Mouse (Mus musculus): ENCODE data around the gene Wnt2b. TPM values are rescaled to one million over a fixed set of nuclear protein-coding genes. Genes with fewer than 3 reads are reported as not detected.

The Wnt2b gene
- polyA plus RNA-seq, 1 experiment: not detected

- Histone ChIP-seq H3K27ac (ENCODE audit: insufficient read depth, low read depth, low read length) (no peak overlapping the region), H3K4me1 (ENCODE audit: control insufficient read depth, insufficient read depth, low read length) (peaks cover 18% of the 10 kb centered on the region), H3K4me3 (ENCODE audit: insufficient read depth, low read depth, low read length) (no peak overlapping the region)
- WGBS: 63% methylated on average over 8 of the region's 8 CpGs
- TF ChIP-seq CTCF (IDR thresholded peaks at IDR 0.05; ENCODE audit: insufficient read depth, low read depth, low read length): no peak
- TF ChIP-seq POLR2A (IDR thresholded peaks at IDR 0.05; ENCODE audit: insufficient read depth, low read depth, low read length): no peak
Observed at GRCm38 (mm10) chr3:105000561-105000960, 38.8 kb upstream of the Wnt2b start.

- TF ChIP-seq CTCF (IDR thresholded peaks at IDR 0.05; ENCODE audit: insufficient read depth, low read depth, low read length) (no peak), POLR2A (IDR thresholded peaks at IDR 0.05; ENCODE audit: insufficient read depth, low read depth, low read length) (no peak)
- WGBS: 51% methylated on average over 6 of the region's 6 CpGs
- Histone ChIP-seq H3K4me1 (ENCODE audit: control insufficient read depth, insufficient read depth, low read length) (peaks cover 16% of the 10 kb centered on the region), H3K4me3 (ENCODE audit: insufficient read depth, low read depth, low read length) (no peak overlapping the region), H3K27ac (ENCODE audit: insufficient read depth, low read depth, low read length) (no peak overlapping the region)
Observed at GRCm38 (mm10) chr3:104997563-104997962, 35.8 kb upstream of the Wnt2b start.

GRCm38 (mm10) chr3:104995707-104996106 is 34.0 kb upstream of the Wnt2b start:
- TF ChIP-seq CTCF (IDR thresholded peaks at IDR 0.05; ENCODE audit: insufficient read depth, low read depth, low read length): no peak
- no peak for TF ChIP-seq POLR2A (IDR thresholded peaks at IDR 0.05; ENCODE audit: insufficient read depth, low read depth, low read length)
- peaks cover 13% of the 10 kb centered on the region for H3K4me1 ChIP-seq (ENCODE audit: control insufficient read depth, insufficient read depth, low read length)
- H3K4me3 ChIP-seq (ENCODE audit: insufficient read depth, low read depth, low read length): no peak overlapping the region
- H3K27ac ChIP-seq (ENCODE audit: insufficient read depth, low read depth, low read length): no peak overlapping the region
- 87% methylated on average over 7 of the region's 7 CpGs for WGBS

GRCm38 (mm10) chr3:104994415-104994841 is 32.7 kb upstream of the Wnt2b start:
- TF ChIP-seq CTCF (IDR thresholded peaks at IDR 0.05; ENCODE audit: insufficient read depth, low read depth, low read length): no peak
- TF ChIP-seq POLR2A (IDR thresholded peaks at IDR 0.05; ENCODE audit: insufficient read depth, low read depth, low read length): no peak
- H3K27ac ChIP-seq (ENCODE audit: insufficient read depth, low read depth, low read length): peak overlapping the region; percentile 66
- H3K4me3 ChIP-seq (ENCODE audit: insufficient read depth, low read depth, low read length): no peak overlapping the region
- H3K4me1 ChIP-seq (ENCODE audit: control insufficient read depth, insufficient read depth, low read length): peaks cover 10% of the 10 kb centered on the region
- 60% methylated on average over 3 of the region's 3 CpGs for WGBS

GRCm38 (mm10) chr3:104993800-104994199 is 32.1 kb upstream of the Wnt2b start:
- Histone ChIP-seq H3K4me3 (ENCODE audit: insufficient read depth, low read depth, low read length) (no peak overlapping the region), H3K27ac (ENCODE audit: insufficient read depth, low read depth, low read length) (peak overlapping the region; percentile 66), H3K4me1 (ENCODE audit: control insufficient read depth, insufficient read depth, low read length) (peaks cover 10% of the 10 kb centered on the region)
- 14% methylated on average over 4 of the region's 4 CpGs for WGBS
- TF ChIP-seq CTCF (IDR thresholded peaks at IDR 0.05; ENCODE audit: insufficient read depth, low read depth, low read length) (no peak), POLR2A (IDR thresholded peaks at IDR 0.05; ENCODE audit: insufficient read depth, low read depth, low read length) (no peak)

GRCm38 (mm10) chr3:104992709-104993388 is 31.1 kb upstream of the Wnt2b start:
- 7% methylated on average over 23 of the region's 23 CpGs for WGBS
- Histone ChIP-seq H3K27ac (ENCODE audit: insufficient read depth, low read depth, low read length) (0 out of 2 replicates have a peak overlapping the region, but pooled peaks have one; percentile 24), H3K4me1 (ENCODE audit: control insufficient read depth, insufficient read depth, low read length) (peaks cover 10% of the 10 kb centered on the region), H3K4me3 (ENCODE audit: insufficient read depth, low read depth, low read length) (no peak overlapping the region)
- TF ChIP-seq POLR2A (IDR thresholded peaks at IDR 0.05; ENCODE audit: insufficient read depth, low read depth, low read length): no peak
- peak; percentile 99 for TF ChIP-seq CTCF (IDR thresholded peaks at IDR 0.05; ENCODE audit: insufficient read depth, low read depth, low read length)

- H3K4me1 ChIP-seq (ENCODE audit: control insufficient read depth, insufficient read depth, low read length): peaks cover 10% of the 10 kb centered on the region
- 75% methylated on average over 5 of the region's 5 CpGs for WGBS
Observed at GRCm38 (mm10) chr3:104991703-104992102, 30.0 kb upstream of the Wnt2b start.

GRCm38 (mm10) chr3:104987884-104988283 is 26.2 kb upstream of the Wnt2b start:
- 82% methylated on average over 5 of the region's 5 CpGs for WGBS
- no peak overlapping the region for H3K4me3 ChIP-seq (ENCODE audit: insufficient read depth, low read depth, low read length)
- H3K27ac ChIP-seq (ENCODE audit: insufficient read depth, low read depth, low read length): no peak overlapping the region
- no peaks in the 10 kb centered on the region for H3K4me1 ChIP-seq (ENCODE audit: control insufficient read depth, insufficient read depth, low read length)
- TF ChIP-seq POLR2A (IDR thresholded peaks at IDR 0.05; ENCODE audit: insufficient read depth, low read depth, low read length) (no peak), CTCF (IDR thresholded peaks at IDR 0.05; ENCODE audit: insufficient read depth, low read depth, low read length) (no peak)

More at GRCm38 (mm10) chr3:104991703-104992102, 30.0 kb upstream of the Wnt2b start:
- TF ChIP-seq CTCF (IDR thresholded peaks at IDR 0.05; ENCODE audit: insufficient read depth, low read depth, low read length) (no peak), POLR2A (IDR thresholded peaks at IDR 0.05; ENCODE audit: insufficient read depth, low read depth, low read length) (no peak)
- H3K4me3 ChIP-seq (ENCODE audit: insufficient read depth, low read depth, low read length): no peak overlapping the region
- no peak overlapping the region for H3K27ac ChIP-seq (ENCODE audit: insufficient read depth, low read depth, low read length)

GRCm38 (mm10) chr3:104979735-104980134 is 18.0 kb upstream of the Wnt2b start:
- no peak overlapping the region for H3K27ac ChIP-seq (ENCODE audit: insufficient read depth, low read depth, low read length)
- H3K4me1 ChIP-seq (ENCODE audit: control insufficient read depth, insufficient read depth, low read length): no peaks in the 10 kb centered on the region
- H3K4me3 ChIP-seq (ENCODE audit: insufficient read depth, low read depth, low read length): no peak overlapping the region
- WGBS: 85% methylated on average over 5 of the region's 5 CpGs
- no peak for TF ChIP-seq CTCF (IDR thresholded peaks at IDR 0.05; ENCODE audit: insufficient read depth, low read depth, low read length)
- TF ChIP-seq POLR2A (IDR thresholded peaks at IDR 0.05; ENCODE audit: insufficient read depth, low read depth, low read length): no peak

All from olfactory bulb, adult 2 months (tissue).